18 mouse cellular contexts compared by ENCODE assay signal in the genomic region with DNA sequence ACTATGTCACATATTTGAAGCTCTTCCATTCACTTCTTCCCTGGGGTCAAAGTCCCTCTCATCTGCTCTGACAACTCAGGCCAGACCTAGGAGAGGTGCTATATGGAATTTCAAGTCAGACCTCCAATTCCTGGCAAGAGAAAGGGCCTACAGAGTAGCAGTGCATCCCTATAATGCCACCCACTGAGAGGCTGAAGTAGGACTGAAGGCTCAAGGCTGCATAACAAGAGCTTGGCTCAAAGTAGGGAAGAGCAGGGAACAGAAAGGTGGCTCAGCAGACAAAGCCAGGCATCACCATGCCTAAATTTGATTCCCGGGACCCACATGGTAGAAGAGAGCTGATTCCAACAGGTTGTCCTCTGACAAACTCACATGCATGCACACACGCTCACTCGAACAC. TPM values are rescaled to one million over a fixed set of nuclear protein-coding genes. Genes with fewer than 3 reads are reported as not detected.
"Had no signal": no experiment of that assay in that cellular context is flagged by ENCODE, and none has a peak within 500 bp of the region (broad histone marks: within the 10 kb centered on the region; RNA-seq: fewer than 3 reads in every experiment).

No protein-coding gene starts in this region.

- DNase-seq: retina, postnatal 1 day; right cerebral cortex, adult 18-20 months; right cerebral cortex, postnatal 14 days; right cerebral cortex, postnatal 25 days; right cerebral cortex, postnatal 4 days; spleen, adult 18-20 months; thymus, adult 18-20 months; thymus, adult 2 months; thymus, postnatal 14 days; thymus, postnatal 25 days; thymus, postnatal 36 days; thymus, postnatal 4 days had no signal

- H3K27ac ChIP-seq: neural tube, embryonic 15.5 days; stomach, embryonic 15.5 days; stomach, postnatal 0 days had no signal

- H3K9ac ChIP-seq: neural tube, embryonic 15.5 days; stomach, embryonic 15.5 days had no signal

- H3K4me3 ChIP-seq: neural tube, embryonic 15.5 days; stomach, embryonic 15.5 days had no signal

- H3K4me2 ChIP-seq: neural tube, embryonic 15.5 days; stomach, embryonic 15.5 days had no signal

- H3K36me3 ChIP-seq: neural tube, embryonic 15.5 days; stomach, embryonic 15.5 days had no signal

- H3K9me3 ChIP-seq: neural tube, embryonic 15.5 days; stomach, embryonic 15.5 days had no signal

- H3K27me3 ChIP-seq: neural tube, embryonic 15.5 days; stomach, embryonic 15.5 days had no signal

RNA-seq across cellular contexts. Expression of a gene that starts 2.6 kb away (rescaled TPM):
- total RNA-seq: neutrophil, adult 5-6 weeks had no signal
- polyA plus RNA-seq: stomach, postnatal 0 days had no signal

RNA-seq across cellular contexts. Expression of a gene that starts 2.9 kb away (rescaled TPM):
- total RNA-seq: neutrophil, adult 5-6 weeks had no signal

RNA-seq across cellular contexts. Expression of a gene that starts 35.0 kb away (rescaled TPM):
- total RNA-seq: neutrophil, adult 5-6 weeks had no signal
- polyA plus RNA-seq: neural tube, embryonic 14.5 days; neural tube, embryonic 15.5 days; urinary bladder, adult 2 months had no signal
